8 mouse cellular contexts compared by ENCODE assay signal in genomic region chr15:80257602-80258239, GRCm38 (mm10). TPM values are rescaled to one million over a fixed set of nuclear protein-coding genes. Genes with fewer than 3 reads are reported as not detected.
DNase-seq lines count a peak whose midpoint lies in the region; ATAC-seq lines count a peak whose summit lies in the region.

No protein-coding gene starts in this region.

- ATAC-seq in heart, embryonic 13.5 days (ENCODE audit: extremely low read depth, insufficient number of reproducible peaks, low FRiP score, low TSS enrichment), result no peak
- ATAC-seq in liver, embryonic 15.5 days (ENCODE audit: insufficient read depth), result no peak
- ATAC-seq in erythroid progenitor cell, adult 5-6 weeks (replicated peaks; ENCODE audit: low FRiP score, poor library complexity, severe bottlenecking), result no peak

- peak overlapping the region; percentile 100 for H3K27ac ChIP-seq in heart, embryonic 13.5 days (replicated peaks)
- H3K27ac ChIP-seq in liver, embryonic 15.5 days (replicated peaks), result peak overlapping the region; percentile 99

- H3K4me1 ChIP-seq in heart, embryonic 13.5 days, result peaks cover 53% of the 10 kb centered on the region
- peaks cover 75% of the 10 kb centered on the region for H3K4me1 ChIP-seq in liver, embryonic 15.5 days (replicated peaks)

- no peaks in the 10 kb centered on the region for H3K27me3 ChIP-seq in heart, embryonic 13.5 days (replicated peaks)
- no peaks in the 10 kb centered on the region for H3K27me3 ChIP-seq in liver, embryonic 15.5 days
- H3K27me3 ChIP-seq in splenic B cell, adult 2 months (ENCODE audit: control insufficient read depth, insufficient read depth, low read length, poor library complexity, severe bottlenecking), result no peaks in the 10 kb centered on the region

- 28% methylated on average over 4 of the region's 4 CpGs for WGBS in heart, embryonic 13.5 days
- 32% methylated on average over 4 of the region's 4 CpGs for WGBS in liver, embryonic 15.5 days (ENCODE audit: insufficient replicate concordance)

- peak; percentile 13 for DNase-seq in kidney, adult 18-20 months
- no peak for DNase-seq in kidney, postnatal 14 days
- DNase-seq in T-cell, adult 2 months (ENCODE audit: low spot score), result peak; percentile 16
- DNase-seq in splenic B cell, adult 2 months (ENCODE audit: low read depth, low spot score), result peak; percentile 24
- DNase-seq in left cerebral cortex, adult 9 months (ENCODE audit: low spot score in 2 of 2), result no peak

- no peaks in the 10 kb centered on the region for H3K9me3 ChIP-seq in heart, embryonic 13.5 days
- H3K9me3 ChIP-seq in liver, embryonic 15.5 days (replicated peaks), result no peaks in the 10 kb centered on the region

- peak overlapping the region; percentile 100 for H3K9ac ChIP-seq in heart, embryonic 13.5 days
- peak overlapping the region; percentile 96 for H3K9ac ChIP-seq in liver, embryonic 15.5 days

- peak overlapping the region; percentile 100 for H3K4me3 ChIP-seq in heart, embryonic 13.5 days
- peak overlapping the region; percentile 92 for H3K4me3 ChIP-seq in liver, embryonic 15.5 days (replicated peaks)

- peaks cover 53% of the 10 kb centered on the region for H3K36me3 ChIP-seq in heart, embryonic 13.5 days
- H3K36me3 ChIP-seq in liver, embryonic 15.5 days (replicated peaks), result peaks cover 67% of the 10 kb centered on the region
- H3K36me3 ChIP-seq in splenic B cell, adult 2 months (ENCODE audit: control insufficient read depth, insufficient read depth, low read length, poor library complexity, severe bottlenecking), result peaks cover 23% of the 10 kb centered on the region

- H3K4me2 ChIP-seq in heart, embryonic 13.5 days, result peak overlapping the region; percentile 90
- H3K4me2 ChIP-seq in liver, embryonic 15.5 days, result peak overlapping the region; percentile 92

RNA-seq across cellular contexts. Expression of gene Atf4, which starts 2.7 kb away (rescaled TPM):
- 74.9 and 83.4 TPM in 2 replicates for polyA plus RNA-seq in heart, embryonic 13.5 days (2015; fragmentation: Nextera tagmentation; extraction: Ambion mirVana)
- polyA plus RNA-seq in liver, embryonic 15.5 days (2015; fragmentation: Nextera tagmentation; extraction: Ambion mirVana), result 130 and 134 TPM in 2 replicates
- 287 and 355 TPM in 2 replicates for total RNA-seq in erythroid progenitor cell, adult 5-6 weeks (2015; ENCODE audit: low replicate concordance)
- 402 and 410 TPM in 2 replicates for total RNA-seq in erythroid progenitor cell, adult 5-6 weeks (2017; ENCODE audit: low replicate concordance)

RNA-seq across cellular contexts. Expression of gene Rps19bp1, which starts 6.4 kb away (rescaled TPM):
- polyA plus RNA-seq in heart, embryonic 13.5 days (2015; fragmentation: Nextera tagmentation; extraction: Ambion mirVana), result 39.0 and 39.7 TPM in 2 replicates
- 24.4 and 26.2 TPM in 2 replicates for polyA plus RNA-seq in liver, embryonic 15.5 days (2015; fragmentation: Nextera tagmentation; extraction: Ambion mirVana)
- 13.8 and 15.5 TPM in 2 replicates for total RNA-seq in erythroid progenitor cell, adult 5-6 weeks (2015; ENCODE audit: low replicate concordance)
- total RNA-seq in erythroid progenitor cell, adult 5-6 weeks (2017; ENCODE audit: low replicate concordance), result 3.8 and 11.3 TPM in 2 replicates

RNA-seq across cellular contexts. Expression of gene AC140267.1, which starts 22.1 kb away (rescaled TPM):
- not detected in 2 replicates for polyA plus RNA-seq in heart, embryonic 13.5 days (2015; fragmentation: Nextera tagmentation; extraction: Ambion mirVana)
- not detected in 2 replicates for polyA plus RNA-seq in liver, embryonic 15.5 days (2015; fragmentation: Nextera tagmentation; extraction: Ambion mirVana)
- total RNA-seq in erythroid progenitor cell, adult 5-6 weeks (2015; ENCODE audit: low replicate concordance), result 43.2 TPM in 1 of 2 replicates, not detected in the other
- total RNA-seq in erythroid progenitor cell, adult 5-6 weeks (2017; ENCODE audit: low replicate concordance), result not detected in 2 replicates

RNA-seq across cellular contexts. Expression of gene Mief1, which starts 23.9 kb away (rescaled TPM):
- 25.5 and 25.9 TPM in 2 replicates for polyA plus RNA-seq in heart, embryonic 13.5 days (2015; fragmentation: Nextera tagmentation; extraction: Ambion mirVana)
- 16.2 and 17.0 TPM in 2 replicates for polyA plus RNA-seq in liver, embryonic 15.5 days (2015; fragmentation: Nextera tagmentation; extraction: Ambion mirVana)
- 15.5 and 18.9 TPM in 2 replicates for total RNA-seq in erythroid progenitor cell, adult 5-6 weeks (2015; ENCODE audit: low replicate concordance)
- total RNA-seq in erythroid progenitor cell, adult 5-6 weeks (2017; ENCODE audit: low replicate concordance), result 18.1 and 23.0 TPM in 2 replicates

RNA-seq across cellular contexts. Expression of gene Cacna1i, which starts 29.3 kb away (rescaled TPM):
- not detected in 2 replicates for polyA plus RNA-seq in heart, embryonic 13.5 days (2015; fragmentation: Nextera tagmentation; extraction: Ambion mirVana)
- 0.01 TPM in 1 of 2 replicates, not detected in the other for polyA plus RNA-seq in liver, embryonic 15.5 days (2015; fragmentation: Nextera tagmentation; extraction: Ambion mirVana)
- total RNA-seq in erythroid progenitor cell, adult 5-6 weeks (2015; ENCODE audit: low replicate concordance), result not detected in 2 replicates
- total RNA-seq in erythroid progenitor cell, adult 5-6 weeks (2017; ENCODE audit: low replicate concordance), result not detected in 2 replicates

Comparison
In these comparisons a context has a peak if more than half of its experiments do, and no peak if none do; other contexts are left out.
1. DNase-seq: peak in kidney, adult 18-20 months (single experiment), T-cell, adult 2 months (single experiment) and splenic B cell, adult 2 months (single experiment); none in kidney, postnatal 14 days (single experiment) and left cerebral cortex, adult 9 months (0 of 2).